Mouse (Mus musculus): Measurements from ENCODE around the gene Cfap70. TPM values are rescaled to one million over a fixed set of nuclear protein-coding genes. Genes with fewer than 3 reads are reported as not detected.

Cfap70 gene
- polyA plus RNA-seq (2014; fragmentation: Nextera tagmentation; extraction: Ambion mirVana), result 1.3 and 1.4 TPM in 2 replicates

GRCm38 (mm10) chr14:20451765-20452331 is at the start of gene Cfap70:
Gene Cfap70, minus strand, starts transcription at chr14:20452226.
- H3K4me3 ChIP-seq (replicated peaks; ENCODE audit: low read length), result peak within 1 kb of the TSS; percentile 36
- peak; percentile 72; the same call in 1 of the 2 replicates for ATAC-seq (ENCODE audit: low FRiP score)
- H3K9me3 ChIP-seq (ENCODE audit: control insufficient read depth, low read length), result no peaks in the 10 kb centered on the region
- H3K36me3 ChIP-seq (replicated peaks; ENCODE audit: control insufficient read depth, insufficient read depth), result no peaks in the 10 kb centered on the region
- DNase-seq (ENCODE audit: low spot score), result peak; percentile 78
- no peaks in the 10 kb centered on the region for H3K27me3 ChIP-seq (ENCODE audit: control insufficient read depth, insufficient read depth, low read length)
- peak within 1 kb of the TSS; percentile 78 for H3K4me2 ChIP-seq (replicated peaks)
- no peak within 1 kb of the TSS for H3K27ac ChIP-seq
- peak within 1 kb of the TSS; percentile 47 for H3K9ac ChIP-seq
- 5% methylated on average over 15 of the region's 15 CpGs for whole genome bisulfite sequencing
- 0 out of 2 replicates have a peak, but pooled peaks cover 3% of the 10 kb centered on the region for H3K4me1 ChIP-seq (replicated peaks; ENCODE audit: control insufficient read depth, insufficient read depth, low read length)

- WGBS, result 91% methylated on average over 3 of the region's 3 CpGs
- Histone ChIP-seq H3K27me3 (ENCODE audit: control insufficient read depth, insufficient read depth, low read length) (no peaks in the 10 kb centered on the region), H3K9me3 (ENCODE audit: control insufficient read depth, low read length) (no peaks in the 10 kb centered on the region), H3K27ac (no peak overlapping the region), H3K36me3 (replicated peaks; ENCODE audit: control insufficient read depth, insufficient read depth) (peaks cover 52% of the 10 kb centered on the region), H3K9ac (no peak overlapping the region), H3K4me1 (replicated peaks; ENCODE audit: control insufficient read depth, insufficient read depth, low read length) (no peaks in the 10 kb centered on the region), H3K4me3 (replicated peaks; ENCODE audit: low read length) (no peak overlapping the region), H3K4me2 (replicated peaks) (no peak overlapping the region)
- DNase-seq (ENCODE audit: low spot score) (no peak), ATAC-seq (ENCODE audit: low FRiP score) (no peak)
Measured at GRCm38 (mm10) chr14:20499982-20500381, 48.0 kb upstream of the Cfap70 start.

GRCm38 (mm10) chr14:20496603-20497002 is 44.6 kb upstream of the Cfap70 start, which contains the start of gene Mss51:
Gene Mss51, minus strand, starts transcription at chr14:20496901.
- Histone ChIP-seq H3K4me1 (replicated peaks; ENCODE audit: control insufficient read depth, insufficient read depth, low read length) (no peaks in the 10 kb centered on the region), H3K27ac (no peak within 1 kb of the TSS), H3K27me3 (ENCODE audit: control insufficient read depth, insufficient read depth, low read length) (no peaks in the 10 kb centered on the region), H3K4me2 (replicated peaks) (no peak within 1 kb of the TSS), H3K36me3 (replicated peaks; ENCODE audit: control insufficient read depth, insufficient read depth) (peaks cover 53% of the 10 kb centered on the region), H3K4me3 (replicated peaks; ENCODE audit: low read length) (no peak within 1 kb of the TSS), H3K9ac (no peak within 1 kb of the TSS), H3K9me3 (ENCODE audit: control insufficient read depth, low read length) (no peaks in the 10 kb centered on the region)
- DNase-seq (ENCODE audit: low spot score), result no peak
- no peak for ATAC-seq (ENCODE audit: low FRiP score)
- WGBS, result 69% methylated on average over 2 of the region's 2 CpGs

- H3K4me2 ChIP-seq (replicated peaks), result no peak overlapping the region
- no peak for ATAC-seq (ENCODE audit: low FRiP score)
- no peak for DNase-seq (ENCODE audit: low spot score)
- H3K27ac ChIP-seq, result no peak overlapping the region
- H3K9ac ChIP-seq, result no peak overlapping the region
- no peaks in the 10 kb centered on the region for H3K4me1 ChIP-seq (replicated peaks; ENCODE audit: control insufficient read depth, insufficient read depth, low read length)
- 93% methylated on average over 5 of the region's 5 CpGs for WGBS
- H3K36me3 ChIP-seq (replicated peaks; ENCODE audit: control insufficient read depth, insufficient read depth), result peaks cover 18% of the 10 kb centered on the region
- no peak overlapping the region for H3K4me3 ChIP-seq (replicated peaks; ENCODE audit: low read length)
- H3K9me3 ChIP-seq (ENCODE audit: control insufficient read depth, low read length), result no peaks in the 10 kb centered on the region
- no peaks in the 10 kb centered on the region for H3K27me3 ChIP-seq (ENCODE audit: control insufficient read depth, insufficient read depth, low read length)
Measured at GRCm38 (mm10) chr14:20486031-20486430, 34.0 kb upstream of the Cfap70 start.

GRCm38 (mm10) chr14:20482051-20482751 is 30.2 kb upstream of the Cfap70 start:
- no peak for DNase-seq (ENCODE audit: low spot score)
- H3K9ac ChIP-seq, result no peak overlapping the region
- no peak overlapping the region for H3K4me2 ChIP-seq (replicated peaks)
- WGBS, result 90% methylated on average over 7 of the region's 7 CpGs
- no peaks in the 10 kb centered on the region for H3K4me1 ChIP-seq (replicated peaks; ENCODE audit: control insufficient read depth, insufficient read depth, low read length)
- H3K27ac ChIP-seq, result no peak overlapping the region
- no peak for ATAC-seq (ENCODE audit: low FRiP score)
- no peak overlapping the region for H3K4me3 ChIP-seq (replicated peaks; ENCODE audit: low read length)
- no peaks in the 10 kb centered on the region for H3K27me3 ChIP-seq (ENCODE audit: control insufficient read depth, insufficient read depth, low read length)
- peaks cover 12% of the 10 kb centered on the region for H3K36me3 ChIP-seq (replicated peaks; ENCODE audit: control insufficient read depth, insufficient read depth)
- no peaks in the 10 kb centered on the region for H3K9me3 ChIP-seq (ENCODE audit: control insufficient read depth, low read length)

GRCm38 (mm10) chr14:20481211-20481610 is 29.2 kb upstream of the Cfap70 start:
- H3K9me3 ChIP-seq (ENCODE audit: control insufficient read depth, low read length), result no peaks in the 10 kb centered on the region
- ATAC-seq (ENCODE audit: low FRiP score) (no peak), DNase-seq (ENCODE audit: low spot score) (no peak)
- no peak overlapping the region for H3K27ac ChIP-seq
- H3K9ac ChIP-seq, result no peak overlapping the region
- H3K27me3 ChIP-seq (ENCODE audit: control insufficient read depth, insufficient read depth, low read length), result no peaks in the 10 kb centered on the region
- no peak overlapping the region for H3K4me2 ChIP-seq (replicated peaks)
- no peaks in the 10 kb centered on the region for H3K4me1 ChIP-seq (replicated peaks; ENCODE audit: control insufficient read depth, insufficient read depth, low read length)
- 25% methylated on average over 5 of the region's 5 CpGs for WGBS
- no peak overlapping the region for H3K4me3 ChIP-seq (replicated peaks; ENCODE audit: low read length)
- H3K36me3 ChIP-seq (replicated peaks; ENCODE audit: control insufficient read depth, insufficient read depth), result peaks cover 12% of the 10 kb centered on the region

GRCm38 (mm10) chr14:20480195-20480579 is 28.2 kb upstream of the Cfap70 start:
- ATAC-seq (ENCODE audit: low FRiP score), result no peak
- Histone ChIP-seq H3K9ac (peak overlapping the region; percentile 53; the same call in 1 of the 2 replicates), H3K27me3 (ENCODE audit: control insufficient read depth, insufficient read depth, low read length) (no peaks in the 10 kb centered on the region), H3K36me3 (replicated peaks; ENCODE audit: control insufficient read depth, insufficient read depth) (peaks cover 12% of the 10 kb centered on the region), H3K27ac (no peak overlapping the region), H3K4me2 (replicated peaks) (peak overlapping the region; percentile 55), H3K4me3 (replicated peaks; ENCODE audit: low read length) (peak overlapping the region; percentile 47), H3K9me3 (ENCODE audit: control insufficient read depth, low read length) (no peaks in the 10 kb centered on the region), H3K4me1 (replicated peaks; ENCODE audit: control insufficient read depth, insufficient read depth, low read length) (no peaks in the 10 kb centered on the region)
- DNase-seq (ENCODE audit: low spot score), result no peak
- WGBS, result 75% methylated on average over 1 of the region's 1 CpGs

- Histone ChIP-seq H3K4me3 (replicated peaks; ENCODE audit: low read length) (peak within 1 kb of the TSS; percentile 47), H3K4me2 (replicated peaks) (peak within 1 kb of the TSS; percentile 55), H3K9me3 (ENCODE audit: control insufficient read depth, low read length) (no peaks in the 10 kb centered on the region), H3K4me1 (replicated peaks; ENCODE audit: control insufficient read depth, insufficient read depth, low read length) (no peaks in the 10 kb centered on the region), H3K27me3 (ENCODE audit: control insufficient read depth, insufficient read depth, low read length) (no peaks in the 10 kb centered on the region), H3K9ac (peak within 1 kb of the TSS; percentile 53; the same call in 1 of the 2 replicates), H3K36me3 (replicated peaks; ENCODE audit: control insufficient read depth, insufficient read depth) (peaks cover 8% of the 10 kb centered on the region; the same call in 1 of the 2 replicates), H3K27ac (no peak within 1 kb of the TSS)
- peak; percentile 77 for ATAC-seq (ENCODE audit: low FRiP score)
- DNase-seq (ENCODE audit: low spot score), result peak; percentile 50
- WGBS, result 3% methylated on average over 48 of the region's 48 CpGs
Measured at GRCm38 (mm10) chr14:20479291-20480194, 27.5 kb upstream of the Cfap70 start, which contains the start of gene Anxa7. Gene Anxa7, minus strand, starts transcription at chr14:20480133.

GRCm38 (mm10) chr14:20478801-20479200 is 26.8 kb upstream of the Cfap70 start:
- DNase-seq (ENCODE audit: low spot score), result no peak
- Histone ChIP-seq H3K27ac (no peak overlapping the region), H3K4me3 (replicated peaks; ENCODE audit: low read length) (peak overlapping the region; percentile 47), H3K4me1 (replicated peaks; ENCODE audit: control insufficient read depth, insufficient read depth, low read length) (no peaks in the 10 kb centered on the region), H3K9ac (no peak overlapping the region), H3K27me3 (ENCODE audit: control insufficient read depth, insufficient read depth, low read length) (no peaks in the 10 kb centered on the region), H3K36me3 (replicated peaks; ENCODE audit: control insufficient read depth, insufficient read depth) (0 out of 2 replicates have a peak, but pooled peaks cover 1% of the 10 kb centered on the region), H3K4me2 (replicated peaks) (peak overlapping the region; percentile 55), H3K9me3 (ENCODE audit: control insufficient read depth, low read length) (no peaks in the 10 kb centered on the region)
- ATAC-seq (ENCODE audit: low FRiP score), result no peak
- 28% methylated on average over 7 of the region's 7 CpGs for WGBS
